Mouse (Mus musculus) bone marrow macrophage, adult 2 months (primary cell): ENCODE measurements around the gene Ddx19b.

Experiments
- CTCF ChIP-seq: IDR thresholded peaks from 2 replicates; pipeline ENCODE4 v1.5.1; 2012; ENCODE audit warnings: low read depth, mild to moderate bottlenecking, low read length, moderate library complexity
- POLR2A ChIP-seq: IDR thresholded peaks from 2 replicates; pipeline ENCODE4 v1.6.1; 2012; ENCODE audit warnings: mild to moderate bottlenecking, low read depth, low read length, borderline replicate concordance

GRCm38 (mm10) chr8:111032916-111033315, 1.4 kb upstream of the Ddx19b start, which contains the start of gene Aars:
- TF ChIP-seq POLR2A (no peak), CTCF (no peak)
